Mouse (Mus musculus) urinary bladder, postnatal 10 days (tissue): Measurements from ENCODE around the gene H1f0.
"Not testable (repeated sequence)": the region's sequence is repeated elsewhere in the genome, so short reads cannot be mapped to it uniquely, and the experiment has no call there.

ENCODE experiments used
- DNase-seq: peaks from one replicate; pipeline ENCODE4 v3.0.0; 2022; ENCODE audit warnings: low spot score

Gene H1f0

DNA sequence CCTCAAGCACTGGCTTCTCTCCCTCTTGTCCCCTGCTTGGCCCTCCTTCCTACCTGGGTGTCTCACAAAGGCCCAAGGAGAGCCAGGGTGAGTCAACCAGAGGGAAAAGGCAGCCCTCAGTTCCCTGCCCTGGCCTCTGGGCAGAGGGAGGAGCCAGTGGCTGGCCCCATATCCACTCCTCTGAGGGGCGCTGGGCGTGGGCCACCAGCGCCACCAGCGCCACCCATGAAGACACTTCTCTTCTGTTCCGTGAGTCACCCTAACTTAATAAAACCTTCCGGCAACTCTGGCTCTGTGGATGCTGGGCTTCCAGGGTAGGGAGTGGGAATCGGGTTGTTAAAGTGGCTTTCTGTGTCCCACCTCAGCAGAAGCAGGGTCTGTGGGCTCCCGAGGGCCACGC is 22.7 kb upstream of the H1f0 start:
- no peak for DNase-seq

DNA sequence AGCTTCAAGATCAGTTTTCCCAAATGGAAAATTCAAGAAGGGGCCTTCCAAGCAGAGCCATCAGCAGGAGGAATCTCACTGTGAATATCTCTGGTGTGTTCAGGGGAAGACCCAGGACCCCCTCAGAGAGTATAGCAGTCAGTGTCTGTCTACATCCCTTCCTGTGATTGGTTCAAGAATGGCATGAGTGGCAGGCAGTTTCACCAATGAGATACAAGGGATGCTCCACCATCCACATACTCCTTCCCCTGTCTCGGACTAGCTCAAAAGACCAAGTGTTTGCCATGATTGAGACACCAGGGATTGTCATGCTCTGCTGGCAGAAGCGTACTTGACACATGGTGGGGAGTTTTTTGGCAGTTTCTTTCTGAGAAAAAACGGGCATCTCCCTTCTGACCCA is 21.6 kb upstream of the H1f0 start:
- DNase-seq = no peak

DNA sequence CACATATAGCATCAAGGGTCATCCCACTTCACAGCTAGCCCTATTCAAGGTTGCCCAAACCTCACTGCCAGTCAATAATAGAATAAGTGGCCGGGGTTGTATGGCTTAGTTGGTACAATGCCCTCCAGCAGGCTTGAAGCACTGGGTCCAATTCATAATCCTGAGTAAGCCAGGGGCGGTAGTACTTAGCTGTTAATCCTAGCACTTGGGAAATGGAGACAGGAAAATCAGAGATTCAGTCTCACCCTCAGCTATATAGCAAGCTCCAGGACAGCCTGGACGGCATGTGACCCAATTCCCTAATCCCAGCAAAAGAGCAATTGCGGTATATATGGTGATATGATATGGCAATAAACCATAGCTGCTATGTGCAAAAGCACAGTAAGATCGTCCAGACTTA is 21.2 kb upstream of the H1f0 start:
- DNase-seq = no peak

DNA sequence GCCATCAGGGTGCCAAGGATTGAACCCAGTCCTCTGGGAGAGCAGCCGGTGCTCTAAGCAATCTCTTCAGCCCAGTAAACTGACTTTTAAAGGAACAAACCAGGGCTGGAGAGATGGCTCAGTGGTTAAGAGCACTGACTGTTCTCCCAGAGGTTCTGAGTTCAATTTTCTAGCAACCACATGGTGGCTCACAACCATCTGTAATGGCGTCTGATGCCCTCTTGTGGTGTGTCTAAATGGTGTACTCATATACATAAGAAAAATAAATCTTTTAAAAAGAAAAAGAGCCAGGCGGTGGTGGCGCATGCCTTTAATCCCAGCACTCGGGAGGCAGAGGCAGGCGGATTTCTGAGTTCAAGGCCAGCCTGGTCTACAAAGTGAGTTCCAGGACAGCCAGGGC is 20.4 kb upstream of the H1f0 start:
- DNase-seq = not testable (repeated sequence)

DNA sequence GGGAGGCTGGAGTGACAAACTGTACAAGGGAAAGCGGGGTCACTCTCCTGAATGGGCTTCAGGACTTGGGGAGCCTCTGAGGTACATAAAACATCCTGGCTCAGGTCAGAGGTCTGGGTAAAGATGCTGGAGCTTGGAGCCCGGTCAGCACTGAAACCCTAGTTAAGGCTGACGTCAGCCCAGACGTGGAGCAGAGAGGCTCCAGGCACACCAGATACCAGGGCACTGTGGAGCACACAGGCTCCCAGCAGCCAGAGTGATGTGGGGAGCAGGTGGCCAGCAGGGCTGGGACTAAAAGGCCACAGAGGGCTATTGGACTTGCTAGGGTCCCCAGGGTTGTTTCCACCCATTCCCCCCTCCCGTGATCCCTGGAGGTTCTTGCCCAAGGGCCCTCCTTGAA is 18.5 kb upstream of the H1f0 start:
- no peak for DNase-seq

DNA sequence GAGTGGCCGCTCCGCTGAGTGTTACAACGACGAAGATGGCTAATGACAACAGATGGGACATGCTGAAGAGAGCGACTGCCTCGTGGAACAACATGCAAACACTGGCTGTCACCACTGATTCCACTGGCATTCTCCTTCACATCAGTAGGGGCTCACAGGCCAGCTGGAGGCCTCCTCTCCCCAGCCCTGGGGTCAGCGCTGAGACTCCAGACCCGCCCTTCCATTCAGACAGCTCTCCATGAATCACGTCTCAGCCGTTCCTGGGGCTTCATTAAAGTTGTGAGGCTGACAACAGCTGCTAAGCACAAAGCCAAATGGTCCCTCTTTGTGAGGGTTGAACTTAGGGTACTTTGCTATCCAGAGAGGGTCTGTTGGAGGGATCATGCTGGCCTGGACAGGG is 16.7 kb upstream of the H1f0 start:
- DNase-seq = no peak

DNA sequence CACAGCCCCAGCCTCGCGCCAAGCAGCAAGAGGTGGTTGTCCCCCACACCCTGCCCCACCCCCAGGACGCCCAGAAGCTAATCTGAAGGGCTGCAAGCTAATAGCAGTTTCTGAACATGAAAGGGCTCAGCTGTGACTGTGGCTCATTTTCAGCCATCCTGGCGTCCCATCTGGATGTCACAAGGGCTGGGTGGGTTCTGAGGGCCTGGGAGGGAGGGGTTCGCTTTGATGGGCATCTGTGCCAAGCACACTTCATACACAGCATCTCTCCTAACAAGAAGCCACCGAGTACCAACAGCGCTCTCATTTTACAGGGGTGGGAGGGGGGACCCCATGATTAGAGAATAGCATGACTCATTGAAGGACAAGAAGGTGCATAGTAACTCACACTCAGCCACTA is 14.9 kb upstream of the H1f0 start:
- no peak for DNase-seq

DNA sequence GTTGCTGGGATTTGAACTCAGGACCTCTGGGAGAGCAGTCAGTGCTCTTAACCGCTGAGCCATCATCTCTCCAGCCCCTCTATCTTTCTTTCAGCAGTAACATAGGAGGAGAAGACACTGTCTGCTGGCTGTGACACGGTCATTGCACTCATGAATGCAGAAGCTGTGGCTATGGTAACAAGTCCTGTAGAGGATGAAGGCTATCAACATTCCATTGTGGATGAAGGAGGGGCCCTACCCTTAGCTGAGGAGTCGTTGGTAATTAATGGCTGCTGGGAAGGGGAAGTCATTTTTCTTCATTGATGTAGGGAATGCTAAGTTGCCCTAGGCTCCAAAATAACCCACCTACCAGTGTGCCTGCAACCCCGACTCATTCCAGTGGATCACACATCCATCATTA is 10.1 kb upstream of the H1f0 start:
- DNase-seq = no peak

DNA sequence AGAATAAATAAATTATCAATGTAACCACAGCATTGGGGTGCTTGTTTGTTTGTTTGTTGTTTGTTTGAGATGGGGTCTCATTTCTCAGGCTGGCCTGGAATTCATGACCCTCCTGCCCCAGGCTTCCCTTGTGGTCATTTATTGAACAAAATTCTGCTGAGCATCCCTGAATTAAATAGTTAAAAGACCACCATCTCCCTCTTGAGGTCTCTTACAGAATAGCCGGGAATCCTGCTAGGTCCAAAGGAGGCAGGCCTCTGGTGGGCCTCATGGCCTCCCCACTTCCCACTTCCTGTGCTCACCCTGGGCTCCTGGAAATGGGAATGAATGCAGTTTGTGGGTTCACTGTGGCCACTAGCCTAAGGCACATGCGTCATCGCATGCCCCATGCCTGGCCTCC is 9.4 kb upstream of the H1f0 start:
- no peak for DNase-seq

DNA sequence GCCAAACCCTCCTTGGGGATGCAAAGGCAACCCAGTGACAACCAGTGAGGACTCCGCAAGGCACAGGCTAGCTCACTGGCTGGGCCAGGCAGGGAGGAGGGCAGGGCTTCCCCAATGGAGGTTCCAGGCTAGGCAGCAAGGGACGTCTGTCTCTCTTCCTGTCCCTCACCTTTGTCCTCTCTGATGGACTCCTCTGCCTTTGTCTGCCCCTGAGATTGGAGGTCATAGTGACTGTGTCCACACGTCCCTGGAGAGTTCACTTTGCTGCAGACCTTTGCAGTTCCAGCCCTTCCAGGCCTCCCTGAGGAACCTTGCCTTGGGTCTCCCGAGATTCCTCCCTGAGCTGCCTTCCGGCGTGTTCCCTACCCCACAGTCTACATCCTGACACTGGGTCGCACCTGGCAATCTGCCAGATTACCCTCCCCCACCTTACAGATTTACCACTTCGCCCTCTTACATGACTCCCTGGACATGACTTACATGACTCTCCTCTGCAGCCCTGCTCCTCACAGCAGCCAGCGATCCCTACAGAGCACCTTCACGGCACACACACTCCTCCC is 5.5 kb upstream of the H1f0 start:
- DNase-seq = no peak

DNA sequence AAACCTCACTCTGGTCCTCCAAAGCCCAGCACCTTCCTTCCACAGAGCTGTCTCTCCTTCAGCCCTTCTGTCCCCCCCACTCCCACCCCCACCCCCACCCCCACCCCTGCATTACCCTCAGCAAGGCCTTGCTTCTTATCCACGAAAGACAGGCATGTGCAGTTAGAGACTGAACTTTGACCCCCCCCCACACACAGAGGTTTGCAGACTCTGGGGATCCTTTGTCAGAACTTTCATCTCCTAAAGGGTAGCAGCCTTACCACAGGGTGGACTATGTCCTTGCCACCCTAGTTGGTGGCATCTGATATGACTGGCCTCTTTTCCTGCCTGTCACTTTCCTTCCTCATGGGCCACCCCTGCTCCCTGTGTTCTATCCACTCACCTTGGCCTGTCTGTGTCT is 4.9 kb upstream of the H1f0 start:
- no peak for DNase-seq

DNA sequence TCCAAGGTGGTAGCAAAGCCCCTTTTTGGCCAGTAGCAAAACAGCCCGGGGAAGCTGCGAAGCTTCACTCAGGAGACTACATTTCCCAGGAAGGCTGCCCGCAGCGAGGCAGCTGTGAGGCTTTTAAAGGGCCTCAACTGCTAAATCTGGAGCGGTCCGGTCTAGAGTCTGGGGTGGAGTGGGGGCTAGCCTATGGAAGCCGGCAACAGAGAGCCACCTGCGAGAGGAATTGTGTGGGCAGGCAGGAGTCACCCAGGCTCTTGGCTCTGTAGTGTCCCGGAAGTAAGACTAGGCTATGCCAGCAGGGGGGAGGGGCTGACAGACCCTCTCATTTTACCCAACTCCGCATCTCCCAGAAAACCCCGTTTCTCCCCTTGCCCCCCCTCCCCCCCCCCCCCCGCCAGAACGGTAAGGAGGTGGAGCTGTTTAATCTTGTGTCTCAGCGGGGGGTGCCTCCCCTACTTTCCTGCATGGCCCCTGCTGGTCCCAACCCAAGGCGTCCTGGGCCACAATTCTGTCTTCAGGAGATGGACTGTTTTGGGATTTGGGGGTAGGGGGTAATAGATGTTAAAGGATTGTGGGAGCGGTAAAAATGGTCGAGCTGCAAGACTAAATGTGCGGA is 2.5 kb upstream of the H1f0 start:
- no peak for DNase-seq

DNA sequence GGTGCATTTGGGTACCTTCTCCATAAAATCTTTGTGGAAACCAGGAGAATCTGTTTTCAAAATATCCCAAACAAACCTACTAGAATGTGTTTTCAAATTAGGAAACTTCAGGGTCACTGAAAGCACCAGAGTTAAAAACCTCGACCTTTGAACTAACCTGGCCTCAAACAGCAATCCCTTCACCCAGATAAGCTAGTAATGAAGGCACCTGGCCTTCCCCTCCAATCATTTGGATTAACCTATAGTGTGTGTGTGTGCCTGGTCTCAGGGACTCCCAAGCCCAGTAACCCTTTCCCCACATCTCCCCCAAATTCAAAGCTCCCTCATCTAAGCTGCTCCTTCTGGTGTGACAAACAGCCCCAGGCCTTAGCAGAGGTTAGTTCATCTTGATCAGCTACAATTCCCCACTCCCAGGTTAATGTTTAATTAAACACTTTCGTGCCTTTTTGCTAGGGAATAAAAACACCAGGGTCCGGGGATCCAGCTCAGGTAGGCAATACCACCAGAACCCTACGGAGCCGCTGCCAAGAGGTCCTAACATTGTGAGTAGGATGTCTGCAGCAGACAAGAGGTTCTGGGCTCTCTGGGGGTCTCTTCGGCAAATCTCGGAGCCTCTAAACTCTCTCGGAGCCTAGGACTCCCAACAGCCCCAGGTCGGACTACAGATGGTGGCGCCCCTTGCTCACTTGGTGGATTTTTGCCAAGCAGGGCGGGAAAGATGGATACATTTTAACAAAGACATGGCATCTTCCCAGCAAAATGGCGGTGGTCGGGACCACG is 1.5 kb upstream of the H1f0 start:
- no peak for DNase-seq

DNA sequence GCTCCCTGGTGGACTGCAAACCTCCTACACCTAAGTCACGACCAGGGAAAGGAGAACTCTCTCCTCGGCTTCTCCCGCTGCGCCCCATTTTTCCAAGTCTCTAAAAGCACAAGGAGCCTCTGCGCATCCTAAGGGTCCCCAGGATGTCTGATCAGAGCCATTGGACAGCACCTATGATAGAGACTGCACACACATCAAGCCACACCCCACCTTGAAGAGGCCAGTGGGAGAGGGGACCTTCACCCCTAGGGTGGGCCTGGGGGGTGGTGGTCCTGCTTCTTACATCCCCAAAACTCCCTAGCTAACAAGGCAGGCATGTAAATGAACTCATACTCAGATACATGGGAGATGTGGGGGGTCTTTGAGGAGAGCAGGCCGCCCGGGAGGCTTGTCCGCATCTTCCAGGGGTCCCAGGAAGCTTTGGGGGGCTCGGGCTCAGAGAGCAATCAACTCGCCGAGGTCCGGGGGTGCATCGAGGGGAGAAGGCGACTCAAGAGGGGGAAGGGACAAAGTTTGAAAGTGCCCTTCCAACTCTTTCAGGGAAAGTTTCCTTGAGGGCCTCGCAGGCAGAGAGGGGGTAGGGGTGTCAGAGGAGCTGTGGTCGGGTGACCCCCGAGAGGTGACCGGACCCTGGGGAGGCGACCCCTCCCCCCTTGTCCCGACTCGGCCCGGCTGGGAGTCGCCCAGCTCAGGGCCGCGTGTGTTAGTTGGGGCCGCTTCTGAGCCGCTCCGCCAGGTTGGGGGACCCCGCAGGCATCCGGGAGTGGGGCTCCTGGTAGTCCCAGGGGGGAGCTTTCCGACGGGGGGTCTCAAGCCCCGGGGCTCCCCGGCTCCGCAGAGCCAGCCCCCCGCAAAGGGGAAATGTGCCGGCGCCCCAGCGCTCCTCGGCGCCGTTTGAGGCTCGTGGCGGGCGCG is 702 bp upstream of the H1f0 start:
- no peak for DNase-seq

DNA sequence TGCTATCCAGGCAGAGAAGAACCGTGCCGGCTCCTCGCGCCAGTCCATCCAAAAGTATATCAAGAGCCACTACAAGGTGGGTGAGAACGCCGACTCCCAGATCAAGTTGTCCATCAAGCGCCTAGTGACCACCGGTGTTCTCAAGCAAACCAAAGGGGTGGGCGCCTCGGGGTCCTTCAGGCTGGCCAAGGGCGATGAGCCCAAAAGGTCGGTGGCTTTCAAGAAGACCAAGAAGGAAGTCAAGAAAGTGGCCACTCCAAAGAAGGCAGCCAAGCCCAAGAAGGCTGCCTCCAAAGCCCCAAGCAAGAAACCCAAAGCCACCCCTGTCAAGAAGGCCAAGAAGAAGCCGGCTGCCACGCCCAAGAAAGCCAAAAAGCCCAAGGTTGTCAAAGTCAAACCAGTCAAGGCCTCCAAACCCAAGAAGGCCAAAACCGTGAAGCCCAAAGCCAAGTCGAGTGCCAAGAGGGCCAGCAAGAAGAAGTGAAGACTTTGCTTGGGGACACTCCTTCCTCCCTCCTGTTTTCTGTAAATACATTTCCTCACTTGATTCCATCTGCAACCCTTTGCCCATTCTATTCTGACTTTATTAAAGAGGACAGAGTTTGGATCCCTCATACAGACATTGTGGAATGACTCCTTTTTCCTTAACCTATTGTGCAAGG is 704 bp downstream of the H1f0 start:
- DNase-seq = no peak

DNA sequence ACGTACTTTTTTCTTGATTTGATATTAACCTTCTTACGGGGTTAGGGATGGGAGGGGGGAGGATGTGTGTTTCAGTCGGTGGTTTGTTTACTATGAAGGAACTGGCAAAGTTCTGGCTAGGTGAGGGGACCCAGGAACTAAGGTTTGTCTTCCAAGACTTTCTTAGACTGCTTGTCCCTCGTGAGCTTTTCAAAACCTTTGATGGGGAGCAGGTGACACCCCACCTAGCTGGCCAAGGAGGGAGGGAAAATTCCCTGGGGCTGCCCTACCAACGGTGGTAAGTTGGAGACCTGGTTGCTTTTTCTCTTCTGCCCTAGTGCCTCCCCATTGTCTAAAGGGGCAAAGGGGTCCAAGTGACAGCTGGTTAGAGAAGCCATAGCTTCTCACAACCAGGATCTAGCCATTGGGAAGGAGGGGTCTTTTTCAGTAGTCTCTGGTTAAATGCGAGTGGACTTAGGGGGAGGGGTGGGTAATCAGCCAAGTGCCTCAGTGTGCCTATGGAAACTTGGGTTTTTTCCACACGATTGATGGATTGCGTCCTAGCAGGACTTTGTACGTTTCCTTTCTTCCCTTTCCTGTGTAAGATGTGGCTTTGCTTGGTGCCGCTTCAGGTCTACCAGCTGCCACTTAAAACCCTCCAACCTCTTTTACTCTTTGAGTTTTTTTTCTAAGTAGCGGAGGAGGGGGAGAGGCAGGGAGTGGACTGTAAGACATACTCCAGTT is 1.4 kb downstream of the H1f0 start:
- no peak for DNase-seq

DNA sequence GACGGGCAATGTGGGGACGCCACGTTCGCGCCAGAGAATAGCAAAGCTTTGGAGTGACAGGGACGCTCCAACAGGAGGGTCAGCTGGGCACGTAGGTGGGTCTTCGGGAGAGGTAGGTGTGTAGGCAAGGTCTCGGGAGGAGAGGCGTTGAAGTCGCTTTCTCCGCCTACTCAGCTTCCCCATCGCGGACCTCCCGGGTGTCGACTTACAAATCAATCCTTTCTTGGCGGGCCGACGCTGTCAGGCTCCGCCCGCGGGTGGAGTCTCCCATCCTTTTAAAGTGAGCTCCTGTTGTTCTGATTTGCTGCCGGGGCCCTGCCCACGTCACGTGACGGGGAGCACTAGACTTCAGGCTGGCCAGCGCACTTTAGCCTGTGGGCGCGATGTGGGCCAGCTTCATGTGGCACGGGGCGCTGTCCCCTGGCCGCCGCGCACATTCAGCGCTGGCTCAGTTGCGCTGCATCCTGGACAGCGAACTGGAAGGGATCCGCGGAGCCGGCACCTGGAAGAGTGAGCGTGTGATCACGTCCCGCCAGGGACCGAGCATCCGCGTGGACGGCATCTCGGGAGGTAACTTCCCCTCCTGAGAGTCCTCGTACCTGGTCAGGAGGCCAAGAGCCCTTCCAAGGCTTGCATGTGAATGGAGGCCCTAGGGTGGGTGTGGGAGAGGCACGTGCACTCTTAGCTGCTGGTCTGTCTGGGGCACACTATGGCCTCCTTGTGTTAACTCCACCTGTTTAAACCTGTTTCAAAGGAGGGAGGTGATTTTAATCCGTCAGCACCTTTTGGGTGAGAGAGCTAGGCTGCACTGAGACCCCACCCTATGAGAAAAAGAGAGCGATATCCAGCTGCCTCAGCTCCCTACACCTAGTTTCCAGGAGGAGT is 2.5 kb downstream of the H1f0 start:
- DNase-seq = peak; percentile 51

DNA sequence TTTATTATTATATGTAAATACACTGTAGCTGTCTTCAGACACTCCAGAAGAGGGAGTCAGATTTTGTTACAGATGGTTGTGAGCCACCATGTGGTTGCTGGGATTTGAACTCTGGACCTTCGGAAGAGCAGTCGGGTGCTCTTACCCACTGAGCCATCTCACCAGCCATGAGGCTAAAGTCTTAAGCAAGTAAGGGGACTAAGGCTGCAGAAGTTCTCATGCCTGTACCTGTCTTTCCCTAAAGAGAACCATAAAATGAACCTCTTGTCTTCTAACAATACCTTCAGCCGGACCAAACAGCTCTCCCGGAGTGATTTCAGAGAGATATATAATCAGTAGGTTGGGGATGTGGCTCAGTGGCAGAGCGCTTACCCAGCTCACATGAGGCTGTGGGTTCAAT is 3.7 kb downstream of the H1f0 start:
- DNase-seq = not testable (repeated sequence)

DNA sequence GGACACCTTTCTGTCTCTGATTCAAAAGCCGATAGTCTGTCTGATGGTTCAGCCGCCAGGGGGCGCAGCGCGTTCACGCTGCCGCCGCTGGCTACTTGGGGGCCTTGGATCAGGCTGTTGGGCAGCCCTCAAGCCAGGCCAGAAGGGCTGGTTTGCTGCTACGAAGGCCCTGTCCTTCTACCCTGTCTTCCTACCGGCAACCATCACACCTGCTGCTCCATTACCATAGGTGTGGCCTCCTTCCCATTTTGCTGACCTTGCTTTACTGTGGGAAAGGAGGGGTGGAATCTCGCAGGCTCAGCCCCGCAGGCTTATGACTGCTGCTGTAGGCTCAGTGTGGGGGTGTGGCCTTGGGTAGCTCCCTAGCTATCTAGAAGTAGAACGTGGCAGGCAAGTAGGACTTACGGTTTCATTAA is 9.7 kb downstream of the H1f0 start:
- DNase-seq = peak; percentile 44

DNA sequence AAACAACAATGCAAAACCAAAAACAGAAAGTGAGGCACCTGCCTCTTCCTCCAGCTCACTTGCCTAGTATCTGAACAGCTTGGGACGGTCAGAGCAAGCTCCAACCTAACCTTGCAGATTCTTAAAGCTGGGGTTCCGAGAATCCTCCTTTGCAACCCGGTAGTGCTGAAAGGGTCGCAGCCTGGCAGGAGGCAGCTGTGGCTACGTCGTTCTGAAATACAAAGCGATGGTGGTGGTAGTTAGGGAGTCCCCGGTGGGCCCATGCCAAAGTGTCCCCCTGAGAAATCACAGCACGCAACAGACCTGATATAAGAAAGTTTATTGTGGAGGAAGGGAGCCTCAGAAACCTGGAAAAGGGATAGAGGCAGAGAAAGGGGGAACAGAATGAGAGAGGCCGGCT is 10.1 kb downstream of the H1f0 start:
- DNase-seq = no peak
